Mouse (Mus musculus) hindbrain, embryonic 12.5 days (tissue): ENCODE results near the gene Fam167b. TPM values are rescaled to one million over a fixed set of nuclear protein-coding genes. Genes with fewer than 3 reads are reported as not detected.

ENCODE experiments used
- microRNA-seq: library from miRNA; unstranded; fragments of <30 nt; microRNA quantifications from one replicate; pipeline ENCODE4, GENCODE M21; 2017
- polyA plus RNA-seq: library from polyadenylated mRNA; unstranded; fragments of >200 nt; fragmentation: Nextera tagmentation; extraction: Ambion mirVana; gene quantifications from 2 replicates; pipeline ENCODE4 v1.2.1, GENCODE M21; 2016

Fam167b gene
- polyA plus RNA-seq, 1 experiment from 2014 or later = 1.7 TPM

Small RNAs within 50 kb of the gene (microRNA-seq; reads per million reads assigned to microRNA genes)
- not detected for gene Mir8119

Other genes starting within 250 kb of the Fam167b start
- 465 and 467 TPM in 2 replicates for gene Rbbp4, start 243.2 kb downstream of the Fam167b start, polyA plus RNA-seq
- 33.3 and 33.8 TPM in 2 replicates for gene Zbtb8os, start 242.9 kb downstream of the Fam167b start, polyA plus RNA-seq
- 16.1 and 17.7 TPM in 2 replicates for gene Zbtb8a, start 200.4 kb downstream of the Fam167b start, polyA plus RNA-seq
- gene Zbtb8b, start 137.7 kb downstream of the Fam167b start, polyA plus RNA-seq = 6.0 and 6.4 TPM in 2 replicates
- gene Bsdc1, start 117.0 kb downstream of the Fam167b start, polyA plus RNA-seq = 33.0 TPM in 2 replicates
- not detected in 2 replicates for gene Tssk3, start 87.5 kb downstream of the Fam167b start, polyA plus RNA-seq
- 0.46 TPM in 1 of 2 replicates, not detected in the other for gene Fam229a, start 87.4 kb downstream of the Fam167b start, polyA plus RNA-seq
- 1,978 and 2,031 TPM in 2 replicates for gene Marcksl1, start 65.0 kb downstream of the Fam167b start, polyA plus RNA-seq
- 168 and 178 TPM in 2 replicates for gene Hdac1, start 35.8 kb downstream of the Fam167b start, polyA plus RNA-seq
- gene Lck, start 4.9 kb downstream of the Fam167b start, polyA plus RNA-seq = 6.4 and 7.1 TPM in 2 replicates
- gene Eif3i, start 22.1 kb upstream of the Fam167b start, polyA plus RNA-seq = 187 and 204 TPM in 2 replicates
- gene Tmem234, start 22.1 kb upstream of the Fam167b start, polyA plus RNA-seq = 164 and 174 TPM in 2 replicates
- gene Dcdc2b, start 35.7 kb upstream of the Fam167b start, polyA plus RNA-seq = 2.4 and 3.1 TPM in 2 replicates
- 30.0 and 31.8 TPM in 2 replicates for gene Iqcc, start 40.5 kb upstream of the Fam167b start, polyA plus RNA-seq
- gene Ccdc28b, start 45.4 kb upstream of the Fam167b start, polyA plus RNA-seq = 85.9 and 91.5 TPM in 2 replicates
- 90.8 and 91.1 TPM in 2 replicates for gene Txlna, start 62.5 kb upstream of the Fam167b start, polyA plus RNA-seq
- 16.0 and 18.8 TPM in 2 replicates for gene Kpna6, start 94.2 kb upstream of the Fam167b start, polyA plus RNA-seq
- gene Tmem39b, start 118.3 kb upstream of the Fam167b start, polyA plus RNA-seq = 15.0 and 16.4 TPM in 2 replicates
- gene Khdrbs1, start 163.8 kb upstream of the Fam167b start, polyA plus RNA-seq = 215 and 227 TPM in 2 replicates
- 347 and 360 TPM in 2 replicates for gene Ptp4a2, start 232.7 kb upstream of the Fam167b start, polyA plus RNA-seq